Mouse (Mus musculus): ENCODE results near the gene Ankrd49.
A peak's percentile ranks its signal among the peaks of the same experiment; 100 is the strongest.

DNA sequence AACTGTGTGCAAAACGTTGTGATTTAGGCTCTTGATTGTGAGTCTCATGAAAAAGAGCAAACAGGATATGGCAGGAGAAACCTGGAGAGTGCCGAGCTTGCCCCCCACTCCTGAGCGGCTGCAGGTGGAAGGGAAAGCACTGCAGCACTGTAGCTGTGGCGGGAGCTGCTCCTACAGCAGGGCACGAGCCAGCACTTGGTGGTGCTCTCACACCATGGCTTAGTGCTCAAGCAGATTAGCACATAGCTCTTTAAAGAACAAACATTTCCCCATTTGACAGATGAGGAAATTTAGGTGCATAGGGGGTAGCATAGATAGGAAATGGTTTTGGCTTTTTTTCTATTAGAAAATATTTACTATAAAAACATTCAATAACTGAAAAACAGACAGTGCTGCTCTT lies 47.4 kb upstream of the Ankrd49 start:
- TF ChIP-seq CTCF (IDR thresholded peaks at IDR 0.05; ENCODE audit: low read depth), result peak; percentile 40; the same call in 1 of the 2 replicates
- TF ChIP-seq EP300 (optimal IDR thresholded peaks at IDR 0.05), result no peak
